Mouse (Mus musculus) CH12F3 (cell line): ENCODE measurements around the gene Abcg5.

ENCODE experiments used
- in situ Hi-C: fragments of 300-500 bp; cut with MboI; formaldehyde crosslinking; loops from 2 replicates; pipeline ENCODE4 v1.14.3; 2020; ENCODE audit warnings: low sequenced_read_pairs

The Abcg5 gene

GRCm38 (mm10) chr17:84615811-84616210 lies 67.0 kb downstream of the Abcg5 start:
- in situ Hi-C loops: no loop called here

DNA sequence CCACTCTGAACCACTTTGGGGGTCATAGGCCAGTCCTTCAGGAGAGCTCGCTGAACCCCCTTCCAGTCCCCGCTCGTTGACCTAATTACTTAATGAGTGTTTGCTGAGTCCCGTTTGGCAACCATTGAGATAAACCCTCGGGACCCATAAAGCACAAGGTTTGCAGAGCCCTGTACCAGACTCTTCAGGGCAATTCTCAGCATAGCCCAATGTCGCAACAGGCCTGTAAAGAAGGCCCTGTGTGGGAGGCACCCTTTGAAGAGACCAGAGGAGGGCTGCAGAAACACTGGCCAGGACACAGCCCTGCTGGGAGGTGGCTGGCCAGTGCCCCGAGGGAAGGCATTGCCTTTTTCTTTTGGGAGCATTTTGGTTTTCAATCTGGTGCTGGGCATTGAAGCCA lies 70.8 kb downstream of the Abcg5 start:
- in situ Hi-C loops: no loop called here

DNA sequence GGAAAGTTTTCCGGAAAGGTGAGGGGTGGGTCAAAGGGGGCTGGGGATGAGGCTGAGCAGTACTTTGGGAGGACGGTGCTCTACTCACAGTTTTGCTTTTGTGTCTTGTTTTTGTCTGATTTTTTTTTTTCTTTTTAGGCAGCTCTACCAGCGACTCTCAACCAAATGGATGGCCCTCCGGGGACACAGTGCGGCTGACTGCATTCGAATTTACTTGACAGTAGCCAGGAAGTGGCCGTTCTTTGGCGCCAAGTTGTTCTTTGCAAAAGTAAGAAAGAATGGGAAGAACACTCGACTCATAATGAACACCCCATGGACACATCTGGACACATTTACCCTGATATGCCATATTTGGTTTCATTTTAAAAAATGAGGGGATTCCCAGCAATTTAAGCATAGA lies 71.3 kb downstream of the Abcg5 start:
- in situ Hi-C loops: no loop called here

DNA sequence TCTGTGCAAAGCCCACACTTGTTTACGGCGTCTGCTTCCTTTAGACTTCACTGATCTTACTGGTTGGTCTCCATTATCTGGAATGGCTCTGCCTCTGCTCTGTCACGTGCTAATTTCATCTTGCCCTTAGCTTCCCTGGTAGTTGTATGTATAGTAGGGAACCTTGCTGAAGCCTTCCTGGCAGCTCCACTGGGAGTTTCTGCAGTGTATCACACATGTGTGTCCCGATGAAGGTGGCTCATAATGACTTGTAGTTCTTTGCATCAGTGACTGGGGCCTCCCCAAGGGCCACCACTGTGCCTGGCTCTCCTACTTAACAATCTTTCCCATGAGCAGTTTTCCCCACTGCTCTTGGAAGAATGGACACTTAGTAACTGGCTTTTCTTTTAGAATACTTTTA lies 74.2 kb downstream of the Abcg5 start:
- in situ Hi-C loops: no loop called here
